Mouse (Mus musculus) erythroblast, embryonic 14.5 days (primary cell): ENCODE measurements around the gene Soat1. TPM values are rescaled to one million over a fixed set of nuclear protein-coding genes. Genes with fewer than 3 reads are reported as not detected.

ENCODE experiments used
- H3K27me3 ChIP-seq: 2 replicates; pipeline ENCODE4 v1.6.1; 2012; ENCODE audit warnings: inconsistent platforms; ENCODE audit not compliant: control insufficient read depth
- H3K36me3 ChIP-seq: 2 replicates; pipeline ENCODE4 v1.6.1; 2012; ENCODE audit warnings: mild to moderate bottlenecking, inconsistent platforms; ENCODE audit not compliant: control insufficient read depth
- H3K4me1 ChIP-seq: 2 replicates; pipeline ENCODE4 v1.6.1; 2012; ENCODE audit warnings: inconsistent platforms; ENCODE audit not compliant: control insufficient read depth
- H3K4me3 ChIP-seq: replicated peaks from 2 replicates; pipeline ENCODE3; 2012; ENCODE audit warnings: moderate library complexity, mild to moderate bottlenecking, inconsistent platforms
- H3K9me3 ChIP-seq: 2 replicates; pipeline ENCODE4 v1.6.1; 2012; ENCODE audit warnings: low read length, inconsistent platforms, mixed read lengths; ENCODE audit not compliant: control insufficient read depth
- GATA1 ChIP-seq: IDR thresholded peaks from 2 replicates; pipeline ENCODE4 v1.6.1; 2012; ENCODE audit warnings: low read length, inconsistent platforms, mixed read lengths
- TAL1 ChIP-seq: IDR thresholded peaks from 3 replicates; pipeline ENCODE4 v1.6.1; 2012; ENCODE audit warnings: low read length, inconsistent platforms, mixed read lengths
- polyA plus RNA-seq: library from polyadenylated mRNA; stranded (reverse); fragments of >175 nt; gene quantifications from 2 replicates; pipeline ENCODE4 v1.2.3, GENCODE M21; 2012

The Soat1 gene
- polyA plus RNA-seq, 1 experiment: 0.04 TPM

- no peaks in the 10 kb centered on the region for H3K36me3 ChIP-seq
- H3K4me1 ChIP-seq: no peaks in the 10 kb centered on the region
- TF ChIP-seq GATA1 (no peak), TAL1 (no peak)
- no peaks in the 10 kb centered on the region for H3K9me3 ChIP-seq
- H3K27me3 ChIP-seq: no peaks in the 10 kb centered on the region
- no peak overlapping the region for H3K4me3 ChIP-seq
Observed at GRCm38 (mm10) chr1:156442776-156443175, 31.4 kb downstream of the Soat1 start.

GRCm38 (mm10) chr1:156442266-156442665 is 31.9 kb downstream of the Soat1 start:
- Histone ChIP-seq H3K4me1 (no peaks in the 10 kb centered on the region), H3K27me3 (no peaks in the 10 kb centered on the region), H3K4me3 (no peak overlapping the region), H3K9me3 (no peaks in the 10 kb centered on the region), H3K36me3 (peaks cover 2% of the 10 kb centered on the region; the same call in 1 of the 2 replicates)
- TF ChIP-seq TAL1: no peak
- TF ChIP-seq GATA1: no peak

- Histone ChIP-seq H3K27me3 (no peaks in the 10 kb centered on the region), H3K36me3 (peaks cover 3% of the 10 kb centered on the region; the same call in 1 of the 2 replicates), H3K9me3 (no peaks in the 10 kb centered on the region), H3K4me1 (no peaks in the 10 kb centered on the region), H3K4me3 (no peak overlapping the region)
- no peak for TF ChIP-seq GATA1
- no peak for TF ChIP-seq TAL1
Observed at GRCm38 (mm10) chr1:156437726-156438125, 36.4 kb downstream of the Soat1 start.

- no peaks in the 10 kb centered on the region for H3K27me3 ChIP-seq
- H3K4me1 ChIP-seq: no peaks in the 10 kb centered on the region
- peaks cover 3% of the 10 kb centered on the region; the same call in 1 of the 2 replicates for H3K36me3 ChIP-seq
- H3K4me3 ChIP-seq: no peak overlapping the region
- H3K9me3 ChIP-seq: no peaks in the 10 kb centered on the region
- TF ChIP-seq GATA1 (no peak), TAL1 (no peak)
Observed at GRCm38 (mm10) chr1:156437016-156437708, 37.0 kb downstream of the Soat1 start.

- no peaks in the 10 kb centered on the region for H3K27me3 ChIP-seq
- no peaks in the 10 kb centered on the region for H3K4me1 ChIP-seq
- no peaks in the 10 kb centered on the region for H3K9me3 ChIP-seq
- TF ChIP-seq TAL1: no peak
- TF ChIP-seq GATA1: no peak
- H3K4me3 ChIP-seq: no peak overlapping the region
- H3K36me3 ChIP-seq: peaks cover 3% of the 10 kb centered on the region; the same call in 1 of the 2 replicates
Observed at GRCm38 (mm10) chr1:156433497-156433896, 40.6 kb downstream of the Soat1 start.

GRCm38 (mm10) chr1:156432498-156432897 is 41.6 kb downstream of the Soat1 start:
- peaks cover 3% of the 10 kb centered on the region; the same call in 1 of the 2 replicates for H3K36me3 ChIP-seq

GRCm38 (mm10) chr1:156428434-156428833 is 45.7 kb downstream of the Soat1 start:
- TF ChIP-seq TAL1 (no peak), GATA1 (no peak)

More at GRCm38 (mm10) chr1:156432498-156432897, 41.6 kb downstream of the Soat1 start:
- Histone ChIP-seq H3K9me3 (no peaks in the 10 kb centered on the region), H3K4me1 (no peaks in the 10 kb centered on the region), H3K27me3 (no peaks in the 10 kb centered on the region), H3K4me3 (no peak overlapping the region)
- no peak for TF ChIP-seq GATA1
- TF ChIP-seq TAL1: no peak

GRCm38 (mm10) chr1:156425746-156426145 is 48.4 kb downstream of the Soat1 start:
- Histone ChIP-seq H3K36me3 (no peaks in the 10 kb centered on the region), H3K4me1 (peaks cover 7% of the 10 kb centered on the region), H3K4me3 (no peak overlapping the region), H3K27me3 (no peaks in the 10 kb centered on the region), H3K9me3 (no peaks in the 10 kb centered on the region)
- TF ChIP-seq TAL1: no peak
- no peak for TF ChIP-seq GATA1

More at GRCm38 (mm10) chr1:156428434-156428833, 45.7 kb downstream of the Soat1 start:
- H3K27me3 ChIP-seq: no peaks in the 10 kb centered on the region
- no peak overlapping the region for H3K4me3 ChIP-seq
- no peaks in the 10 kb centered on the region; the same call in 1 of the 2 replicates for H3K36me3 ChIP-seq
- no peaks in the 10 kb centered on the region for H3K9me3 ChIP-seq
- H3K4me1 ChIP-seq: no peaks in the 10 kb centered on the region

GRCm38 (mm10) chr1:156424054-156424453 is 50.1 kb downstream of the Soat1 start:
- no peak overlapping the region for H3K4me3 ChIP-seq
- H3K36me3 ChIP-seq: no peaks in the 10 kb centered on the region
- no peaks in the 10 kb centered on the region for H3K9me3 ChIP-seq
- H3K27me3 ChIP-seq: no peaks in the 10 kb centered on the region
- TF ChIP-seq GATA1 (no peak), TAL1 (no peak)
- peaks cover 20% of the 10 kb centered on the region for H3K4me1 ChIP-seq
